Mouse (Mus musculus) cerebellum, adult (tissue): Measurements from ENCODE around the gene Hist1h2bm.
"Not testable (repeated sequence)": the region's sequence is repeated elsewhere in the genome, so short reads cannot be mapped to it uniquely, and the experiment has no call there.

ENCODE experiments used
- ATAC-seq: cut with Nextera tagmentation; 2 replicates; pipeline ENCODE4 v1.9.2; 2017; ENCODE audit warnings: mild to moderate bottlenecking, moderate library complexity, mixed read lengths; ENCODE audit not compliant: insufficient number of reproducible peaks, low FRiP score, low TSS enrichment

Hist1h2bm gene

DNA sequence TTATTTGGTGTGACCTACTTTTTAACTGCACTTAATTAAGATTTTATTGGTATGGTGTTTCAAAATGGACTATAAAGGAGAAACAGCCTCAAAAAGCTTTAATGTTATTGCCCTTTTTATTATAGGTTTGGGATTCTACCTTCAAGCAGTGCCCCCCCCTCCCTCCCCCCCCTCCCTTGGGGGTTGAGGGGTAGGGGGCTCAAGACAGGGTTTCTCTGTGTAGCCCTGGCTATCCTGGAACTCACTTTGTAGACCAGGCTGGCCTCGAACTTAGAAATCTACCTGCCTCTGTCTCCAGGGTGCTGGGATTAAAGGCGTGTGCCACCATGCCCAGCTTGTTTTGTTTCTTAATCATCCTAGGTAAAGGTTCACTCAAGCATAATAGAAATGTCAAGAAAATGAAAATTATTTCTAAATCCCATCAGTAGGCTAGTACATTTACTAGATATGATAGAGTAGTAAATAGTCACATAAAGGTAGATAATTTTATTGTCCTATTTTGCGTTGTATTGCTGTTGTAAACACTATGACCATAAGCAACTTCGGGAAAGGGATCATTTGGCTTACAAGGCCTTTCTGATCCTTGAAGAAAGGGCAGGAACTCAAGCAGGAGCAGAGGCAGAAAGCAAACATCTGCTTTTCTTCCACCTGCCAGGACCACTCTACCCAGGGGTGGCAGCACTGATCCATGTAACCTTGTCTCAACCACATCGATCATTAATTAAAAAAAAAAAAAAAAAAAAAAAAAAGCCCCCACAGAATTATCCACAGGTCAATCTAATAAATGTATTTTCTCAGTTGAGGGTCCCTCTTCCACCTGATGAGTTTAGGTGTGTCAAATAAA is 1.4 kb downstream of the Hist1h2bm start:
- no peak for ATAC-seq

DNA sequence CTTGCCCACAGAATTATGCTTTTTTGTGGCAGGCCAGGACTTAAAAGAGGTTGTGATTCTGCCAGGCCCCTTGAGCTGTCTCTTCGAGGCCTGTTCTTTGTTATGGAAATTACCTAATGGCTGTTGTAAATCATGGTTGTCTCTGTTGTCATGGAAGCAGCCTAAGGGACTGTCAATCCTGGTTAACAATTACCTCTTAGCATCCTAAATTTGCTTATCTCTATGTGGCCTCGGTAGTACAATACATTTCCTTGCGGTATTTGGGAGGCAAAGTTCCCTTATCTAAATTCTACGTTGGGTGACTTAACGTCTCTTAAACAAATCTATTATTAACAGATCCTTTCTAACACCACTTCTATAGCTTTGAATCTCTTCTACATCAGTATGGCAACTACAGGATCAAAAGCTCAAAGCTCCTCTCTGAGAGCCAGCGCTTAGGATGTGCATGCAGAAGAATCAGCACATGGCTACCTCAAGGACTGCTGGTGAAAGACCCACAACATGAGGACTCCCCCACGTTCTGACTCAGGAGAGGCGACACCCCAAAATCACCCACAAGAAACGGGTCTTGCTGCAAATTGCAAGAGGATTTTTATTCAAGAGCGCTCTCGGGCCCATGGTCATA is 6.2 kb downstream of the Hist1h2bm start:
- no peak for ATAC-seq

DNA sequence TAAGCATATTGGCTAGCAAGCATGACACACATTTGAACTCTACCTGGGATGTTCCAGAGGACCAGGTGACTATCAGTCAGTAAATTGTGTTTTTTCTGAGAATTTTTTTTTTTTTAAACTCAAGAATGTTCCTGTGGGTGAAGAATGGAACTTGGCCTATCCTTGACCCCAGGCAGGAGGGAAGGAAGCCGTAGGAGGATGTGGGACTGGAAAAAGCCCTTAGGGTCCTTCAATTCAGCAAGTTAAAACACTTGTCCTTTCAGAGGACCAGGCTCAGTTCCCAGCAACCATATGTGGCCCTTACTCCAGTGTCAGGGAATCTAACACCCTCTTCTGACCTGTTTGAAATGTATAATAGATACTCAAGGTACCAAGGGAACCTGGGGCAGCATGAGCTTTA is 7.7 kb downstream of the Hist1h2bm start:
- no peak for ATAC-seq

DNA sequence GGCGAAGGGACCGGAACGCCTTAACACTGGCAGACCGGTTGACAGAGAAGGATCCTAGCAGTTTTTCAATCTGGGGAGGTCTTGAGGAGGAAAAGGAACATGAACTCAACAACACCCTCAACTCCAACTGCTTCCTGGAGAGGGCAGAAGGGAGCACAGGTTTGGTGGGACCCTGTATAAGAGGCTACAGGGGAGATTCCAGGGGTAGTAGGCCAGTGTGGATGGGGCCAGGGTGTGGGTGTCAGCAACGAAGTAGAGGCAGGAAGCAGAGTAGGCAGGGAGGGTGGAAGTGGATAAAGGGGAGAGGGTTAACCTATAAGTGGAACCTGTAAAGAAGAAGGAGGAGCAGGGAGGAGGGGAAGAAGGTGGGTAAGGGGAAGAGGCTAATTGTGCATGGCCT is 11.6 kb downstream of the Hist1h2bm start:
- ATAC-seq: no peak

DNA sequence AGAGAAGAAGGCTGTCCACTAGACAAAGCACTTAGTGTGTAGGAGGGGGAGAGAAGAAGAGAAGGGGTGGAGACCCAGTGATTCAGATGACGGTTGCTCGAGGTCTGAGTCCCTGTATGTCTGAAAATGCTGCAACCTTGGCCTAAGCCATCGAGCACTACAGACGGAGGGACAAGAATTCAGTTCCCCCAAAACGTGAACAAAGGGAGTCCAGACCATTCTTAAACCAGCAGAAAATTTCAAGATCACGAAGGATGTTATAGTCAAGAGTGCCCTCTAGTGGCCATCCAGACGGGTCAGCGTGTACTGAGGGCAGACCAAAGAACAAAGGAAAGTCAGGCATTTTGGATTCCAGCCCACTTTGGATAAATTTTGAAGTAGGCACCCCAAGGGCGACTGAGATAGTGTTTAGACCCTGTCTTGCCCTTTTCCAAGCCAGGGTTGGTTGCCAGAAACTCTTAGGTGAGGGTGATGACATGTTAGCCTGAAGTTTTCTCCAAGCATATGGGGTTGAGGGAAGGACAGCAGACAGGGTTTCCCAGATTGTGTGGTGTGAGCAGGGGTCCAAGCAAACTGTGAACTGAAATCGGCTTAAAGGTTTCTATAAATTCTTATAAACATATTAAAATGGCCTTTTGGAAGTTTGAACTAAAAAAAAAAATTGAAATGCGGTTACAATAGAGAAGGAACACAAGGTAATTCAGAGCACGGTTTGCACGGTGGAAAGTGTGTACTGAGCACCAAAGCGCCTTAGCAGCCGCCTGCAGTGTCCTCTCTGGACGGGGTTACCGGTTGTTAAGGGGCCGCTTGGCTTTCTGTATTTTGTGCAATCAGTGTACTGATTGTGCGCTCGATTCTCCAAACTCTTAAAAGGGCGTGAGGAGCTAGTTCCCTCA is 12.4 kb downstream of the Hist1h2bm start:
- ATAC-seq: peak; percentile 58

DNA sequence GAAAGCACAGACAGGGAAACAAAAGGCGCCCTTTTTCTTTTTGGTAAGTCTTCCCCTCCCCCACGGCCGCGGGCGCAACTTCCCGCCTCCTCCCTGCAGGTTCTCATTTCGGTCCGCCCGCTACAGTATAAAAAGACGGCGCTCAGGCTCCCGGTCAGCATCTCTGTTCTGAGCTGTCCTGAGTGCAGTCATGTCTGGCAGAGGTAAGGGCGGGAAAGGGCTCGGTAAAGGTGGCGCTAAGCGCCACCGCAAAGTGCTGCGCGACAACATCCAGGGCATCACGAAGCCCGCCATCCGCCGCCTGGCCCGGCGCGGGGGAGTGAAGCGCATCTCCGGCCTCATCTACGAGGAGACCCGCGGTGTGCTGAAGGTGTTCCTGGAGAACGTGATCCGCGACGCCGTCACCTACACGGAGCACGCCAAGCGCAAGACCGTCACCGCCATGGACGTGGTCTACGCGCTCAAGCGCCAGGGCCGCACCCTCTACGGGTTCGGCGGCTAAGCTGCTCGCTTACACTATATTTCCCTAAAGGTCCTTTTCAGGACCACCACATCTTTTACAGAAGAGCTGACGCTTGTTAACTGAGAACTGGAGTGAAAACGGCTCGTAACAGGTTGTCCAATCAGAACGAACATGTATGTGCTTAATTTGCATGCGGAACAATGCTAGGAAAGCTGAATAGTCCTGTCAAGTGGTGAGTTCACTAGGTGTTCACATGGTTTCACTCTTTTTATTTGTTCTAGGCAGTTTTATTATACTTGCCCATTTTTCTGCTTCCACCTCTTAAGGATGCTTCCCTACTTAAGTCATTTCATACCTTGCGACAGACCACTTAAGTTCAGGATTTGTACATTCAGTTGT is 13.3 kb downstream of the Hist1h2bm start, which contains the start of gene Hist1h4j:
Gene Hist1h4j (plus strand): TSS at position 159 of the 862 bp plus-strand sequence.
- peak; percentile 91 for ATAC-seq

DNA sequence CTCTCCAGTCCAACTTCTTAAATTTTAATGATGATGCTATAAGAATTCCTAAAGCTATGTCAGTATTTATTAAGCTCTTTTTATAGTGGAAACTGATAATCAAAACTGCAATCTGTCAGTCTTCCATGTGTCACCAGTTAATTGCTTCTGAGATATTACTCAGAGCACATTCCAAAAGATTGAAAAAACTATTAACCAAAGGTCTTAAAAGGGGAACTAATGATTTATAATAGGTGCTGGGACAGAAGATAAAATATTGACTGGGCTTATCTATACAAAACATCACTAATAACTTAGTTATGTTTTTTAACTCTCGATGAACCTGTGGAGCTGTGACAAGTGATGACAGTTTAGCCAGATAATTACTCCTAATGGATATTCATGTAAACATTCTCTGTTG is 23.2 kb downstream of the Hist1h2bm start:
- ATAC-seq: no peak

DNA sequence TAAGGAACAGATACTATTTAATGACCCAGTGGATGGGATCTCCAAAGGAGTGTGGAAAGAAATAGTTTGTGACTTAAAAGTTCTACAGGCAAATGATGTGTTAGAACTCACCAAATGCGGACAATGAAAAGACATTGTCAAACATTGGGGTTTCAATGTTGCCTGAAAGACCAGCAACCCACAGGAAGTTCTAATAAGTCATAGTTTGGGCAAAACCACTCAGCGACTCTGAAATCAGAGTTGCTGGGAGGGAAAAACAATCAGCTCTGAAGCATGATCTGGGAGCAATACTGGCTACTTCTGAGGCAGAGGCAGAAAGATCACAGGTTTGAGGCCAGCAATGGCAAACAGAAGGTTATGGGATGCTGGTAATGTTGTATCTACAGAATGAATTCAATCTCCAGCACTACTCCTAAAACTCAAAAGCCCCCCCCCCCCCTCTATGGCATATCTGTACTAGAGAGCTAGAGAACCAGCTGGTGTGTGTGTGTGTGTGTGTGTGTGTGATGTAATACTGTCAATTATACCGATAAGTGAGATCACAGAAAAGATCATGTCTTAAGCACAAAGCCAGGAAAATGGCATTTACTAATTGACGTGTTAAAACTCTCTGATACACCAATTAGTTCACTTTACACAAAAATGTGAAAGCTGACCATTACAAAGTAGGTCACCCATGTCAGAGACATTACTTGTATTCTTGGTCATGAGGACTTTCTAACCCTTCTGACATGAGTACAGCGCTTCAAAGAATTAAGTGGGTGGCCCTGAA is 27.7 kb downstream of the Hist1h2bm start:
- ATAC-seq: no peak

DNA sequence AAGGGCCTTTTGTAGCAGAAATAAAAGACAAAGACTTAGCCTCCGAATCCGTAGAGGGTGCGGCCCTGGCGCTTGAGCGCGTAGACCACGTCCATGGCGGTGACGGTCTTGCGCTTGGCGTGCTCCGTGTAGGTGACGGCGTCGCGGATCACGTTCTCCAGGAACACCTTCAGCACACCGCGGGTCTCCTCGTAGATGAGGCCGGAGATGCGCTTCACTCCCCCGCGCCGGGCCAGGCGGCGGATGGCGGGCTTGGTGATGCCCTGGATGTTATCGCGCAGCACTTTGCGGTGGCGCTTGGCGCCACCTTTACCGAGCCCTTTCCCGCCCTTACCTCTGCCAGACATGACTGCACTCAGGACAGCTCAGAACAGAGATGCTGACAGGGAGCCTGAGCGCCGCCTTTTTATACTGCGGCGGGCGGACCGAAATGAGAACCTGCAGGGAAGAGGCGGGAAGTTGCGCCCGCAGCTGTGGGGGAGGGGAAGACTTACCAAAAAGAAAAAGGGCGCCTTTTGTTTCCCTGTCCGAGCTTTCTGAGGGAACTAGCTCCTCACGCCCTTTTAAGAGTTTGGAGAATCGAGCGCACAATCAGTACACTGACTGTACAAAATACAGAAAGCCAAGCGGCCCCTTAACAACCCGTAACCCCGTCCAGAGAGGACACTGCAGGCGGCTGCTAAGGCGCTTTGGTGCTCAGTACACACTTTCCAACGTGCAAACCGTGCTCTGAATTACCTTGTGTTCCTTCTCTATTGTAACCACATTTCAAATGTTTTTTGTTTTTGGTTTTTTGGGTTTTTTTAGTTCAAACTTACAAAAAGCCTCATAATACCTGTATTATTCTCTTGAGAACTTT is 28.5 kb downstream of the Hist1h2bm start, which contains the start of gene Hist1h4k:
Gene Hist1h4k (minus strand): TSS at position 347 of the 859 bp plus-strand sequence.
- ATAC-seq: peak; percentile 89

DNA sequence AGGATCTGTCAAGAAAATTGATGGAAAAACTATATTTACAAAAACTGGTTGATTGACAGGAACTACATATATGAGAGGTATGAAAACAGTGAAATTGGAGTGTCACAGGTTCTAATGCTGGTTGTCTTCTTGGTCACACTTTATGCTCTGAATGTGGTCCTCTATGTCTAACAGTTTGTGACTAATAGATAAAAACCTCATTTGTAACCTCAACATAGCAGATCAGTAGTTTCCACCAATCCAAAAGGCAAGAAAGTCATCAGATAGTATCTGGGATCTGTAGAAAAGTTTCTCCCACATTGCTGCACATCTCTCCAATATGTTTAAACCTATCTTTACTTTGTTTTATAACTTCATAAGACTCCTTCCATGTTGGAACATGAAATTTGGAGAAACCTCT is 29.6 kb downstream of the Hist1h2bm start:
- ATAC-seq: no peak

DNA sequence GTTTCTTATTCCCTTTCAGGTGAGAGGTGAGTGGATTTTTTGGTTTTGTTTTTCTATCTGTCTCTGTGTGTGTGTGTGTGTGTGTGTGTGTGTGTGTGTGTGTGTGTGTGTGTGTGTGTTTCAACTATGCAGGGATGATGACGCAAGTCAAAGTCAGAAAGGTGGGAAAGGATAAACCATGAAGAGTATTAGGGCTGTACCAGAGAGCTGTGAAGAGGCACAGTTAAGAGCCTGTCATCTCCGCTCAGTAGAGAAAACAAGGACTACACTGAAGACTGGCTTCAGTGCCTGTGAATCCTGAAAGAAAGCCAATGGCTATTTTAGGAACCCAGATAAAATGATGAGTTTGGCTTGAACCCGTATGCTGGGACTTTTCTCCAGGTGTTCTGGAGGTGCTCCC is 30.0 kb downstream of the Hist1h2bm start:
- no peak for ATAC-seq

DNA sequence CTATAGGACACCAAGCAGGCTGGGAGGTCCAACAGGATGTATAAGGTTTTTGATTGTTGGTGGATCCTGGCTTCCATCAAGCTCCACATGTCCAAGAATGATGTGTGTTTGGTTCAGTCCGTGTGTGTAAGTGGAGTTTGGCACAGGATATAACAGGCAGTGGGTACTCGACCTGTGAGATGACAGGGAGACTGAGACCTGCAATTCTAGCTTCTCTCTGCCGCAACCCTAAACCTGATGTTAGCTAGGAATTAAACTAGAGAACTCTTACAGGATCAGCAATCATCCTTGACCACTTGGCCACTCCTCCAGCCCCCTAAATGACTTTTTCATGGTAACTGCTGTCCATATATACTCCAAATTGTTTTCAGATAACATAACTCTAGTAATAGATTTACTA is 30.5 kb downstream of the Hist1h2bm start:
- ATAC-seq: no peak

DNA sequence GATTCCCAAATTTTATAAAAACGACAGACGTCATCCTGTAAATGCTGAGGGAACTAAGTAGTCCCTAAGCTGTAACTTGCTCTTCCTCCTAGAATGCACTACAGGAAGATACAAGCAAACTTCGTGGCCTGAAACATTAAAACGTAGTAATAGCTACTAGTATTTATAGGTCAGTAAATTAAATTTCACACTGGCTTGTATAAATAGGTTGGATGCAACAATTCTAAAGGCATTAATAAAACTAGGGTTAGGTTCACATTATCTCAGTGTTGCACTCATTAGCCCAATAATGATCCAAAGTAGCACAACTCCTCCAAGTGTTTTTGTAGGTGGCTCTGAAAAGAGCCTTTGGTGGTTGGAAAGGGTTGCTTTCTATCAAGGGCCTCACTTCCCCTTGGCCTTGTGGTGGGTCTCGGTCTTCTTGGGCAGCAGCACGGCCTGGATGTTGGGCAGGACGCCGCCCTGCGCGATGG is 31.2 kb downstream of the Hist1h2bm start:
- ATAC-seq: no peak

DNA sequence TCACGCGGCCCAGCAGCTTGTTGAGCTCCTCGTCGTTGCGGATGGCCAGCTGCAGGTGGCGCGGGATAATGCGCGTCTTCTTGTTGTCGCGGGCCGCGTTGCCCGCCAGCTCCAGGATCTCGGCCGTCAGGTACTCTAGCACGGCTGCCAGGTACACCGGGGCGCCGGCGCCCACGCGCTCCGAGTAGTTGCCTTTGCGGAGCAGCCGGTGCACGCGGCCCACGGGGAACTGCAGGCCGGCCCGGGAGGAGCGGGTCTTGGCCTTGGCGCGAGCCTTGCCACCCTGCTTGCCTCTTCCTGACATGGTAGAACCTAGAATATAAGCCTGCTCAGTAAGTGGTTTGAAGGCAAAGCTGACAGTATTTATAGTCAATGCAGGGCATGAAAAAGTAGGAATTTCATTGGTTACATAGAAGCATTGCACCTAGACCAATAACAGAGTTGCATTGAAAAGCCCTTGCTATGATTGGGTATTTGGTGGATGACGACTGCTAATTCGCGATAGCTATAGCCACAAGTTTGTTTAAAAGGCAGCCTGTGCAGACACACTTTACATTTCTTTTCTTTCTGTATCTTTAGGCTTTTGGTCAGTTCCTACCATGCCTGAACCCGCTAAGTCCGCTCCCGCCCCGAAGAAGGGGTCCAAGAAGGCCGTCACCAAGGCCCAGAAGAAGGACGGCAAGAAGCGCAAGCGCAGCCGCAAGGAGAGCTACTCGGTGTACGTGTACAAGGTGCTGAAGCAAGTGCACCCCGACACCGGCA is 31.9 kb downstream of the Hist1h2bm start, which contains the start of the genes Hist1h2ak and Hist1h2bn:
Gene Hist1h2ak (minus strand): TSS at position 304 of the 762 bp plus-strand sequence.
Gene Hist1h2bn (plus strand): TSS at position 600 of the 762 bp plus-strand sequence.
- ATAC-seq: peak; percentile 98

DNA sequence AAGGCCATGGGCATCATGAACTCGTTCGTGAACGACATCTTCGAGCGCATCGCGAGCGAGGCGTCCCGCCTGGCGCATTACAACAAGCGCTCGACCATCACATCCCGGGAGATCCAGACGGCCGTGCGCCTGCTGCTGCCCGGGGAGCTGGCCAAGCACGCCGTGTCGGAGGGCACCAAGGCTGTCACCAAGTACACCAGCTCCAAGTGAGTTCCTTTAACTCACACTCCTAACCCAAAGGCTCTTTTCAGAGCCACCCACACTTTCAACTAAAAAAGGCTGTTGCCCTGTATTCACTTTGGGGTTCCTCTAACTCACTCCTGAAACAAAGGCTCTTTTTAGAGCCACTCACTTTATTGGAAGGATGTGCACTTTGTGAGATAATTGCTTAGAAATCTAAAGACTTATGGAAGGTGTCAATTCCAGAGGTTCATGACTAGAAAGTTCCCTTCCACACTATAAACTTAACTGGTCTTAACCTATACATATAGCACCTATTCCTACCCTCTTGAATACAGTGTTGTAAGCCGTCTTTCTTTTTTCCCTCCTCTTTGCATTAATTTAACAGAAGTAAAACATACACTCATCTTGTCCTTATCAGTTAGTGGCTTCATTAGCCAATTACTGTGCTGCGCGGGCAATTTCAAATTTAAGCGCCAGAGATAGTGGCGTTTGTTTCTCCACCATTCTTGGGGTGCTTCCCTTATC is 32.6 kb downstream of the Hist1h2bm start:
- not testable (repeated sequence) for ATAC-seq

DNA sequence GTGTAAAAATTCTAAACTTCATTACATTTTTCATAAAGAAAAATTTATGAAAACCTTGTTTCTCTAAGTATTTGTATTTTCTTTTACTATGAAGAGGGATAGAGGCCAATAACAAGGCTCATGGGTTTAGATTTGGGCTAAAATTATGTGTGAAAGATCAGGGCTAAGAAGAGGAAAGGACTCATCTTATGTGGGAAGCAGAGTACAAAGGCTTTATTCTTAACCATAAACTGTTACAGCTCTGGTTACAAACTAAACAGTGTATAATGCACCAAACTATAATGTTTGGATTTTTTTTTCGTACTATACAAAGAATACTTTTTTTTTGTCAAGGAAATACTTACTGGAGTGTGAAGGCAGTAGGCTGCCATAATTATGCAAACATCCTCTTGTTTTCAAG is 33.9 kb downstream of the Hist1h2bm start:
- ATAC-seq: no peak
